Mouse (Mus musculus) ES-E14 (cell line): ENCODE results near the gene Frmpd4. TPM values are rescaled to one million over a fixed set of nuclear protein-coding genes. Genes with fewer than 3 reads are reported as not detected.

Experiments used
- DNase-seq: peaks from one replicate; pipeline ENCODE4 v3.0.0-alpha.2; 2013; ENCODE audit warnings: low read depth, low spot score
- H3K27ac ChIP-seq: 2 replicates; pipeline ENCODE4 v1.5.1; 2012; ENCODE audit warnings: low read depth, mild to moderate bottlenecking, low read length, moderate library complexity, mixed read lengths; ENCODE audit not compliant: poor library complexity, insufficient read depth, severe bottlenecking
- H3K36me3 ChIP-seq: 2 replicates; pipeline ENCODE4 v1.6.1; 2012; ENCODE audit warnings: mild to moderate bottlenecking, low read length, moderate library complexity, mixed read lengths; ENCODE audit not compliant: control insufficient read depth, poor library complexity, insufficient read depth, severe bottlenecking
- H3K4me1 ChIP-seq, 2 experiments: fragments of 150-350 bp in 1 of 2; sonication (generic) in 1 of 2; 2 replicates each; pipeline ENCODE4 v1.6.1; 2012; ENCODE audit warnings: low read length in 2 of 2, mild to moderate bottlenecking in 1 of 2, mixed read lengths in 1 of 2; ENCODE audit not compliant: control insufficient read depth in 2 of 2, insufficient read depth in 2 of 2, poor library complexity in 1 of 2
- H3K4me3 ChIP-seq, 2 experiments: fragments of 150-350 bp in 1 of 2; sonication (generic) in 1 of 2; 2 replicates each; pipeline ENCODE4 v1.5.1; 2012; ENCODE audit warnings: low read length in 2 of 2, low read depth in 1 of 2, mild to moderate bottlenecking in 1 of 2, mixed read lengths in 1 of 2; ENCODE audit not compliant: insufficient read depth in 1 of 2, poor library complexity in 1 of 2, severe bottlenecking in 1 of 2
- H3K9ac ChIP-seq: 2 replicates; pipeline ENCODE4 v1.6.1; 2012; ENCODE audit warnings: low read depth, mild to moderate bottlenecking, low read length, mixed read lengths; ENCODE audit not compliant: poor library complexity, insufficient read depth, severe bottlenecking
- H3K9me3 ChIP-seq: fragments of 150-350 bp; sonication (generic); 2 replicates; pipeline ENCODE4 v1.6.1; 2012; ENCODE audit warnings: low read depth, mild to moderate bottlenecking, low read length; ENCODE audit not compliant: control insufficient read depth, insufficient read depth
- CHD2 ChIP-seq: IDR thresholded peaks from 2 replicates; pipeline ENCODE4 v1.6.1; 2014; ENCODE audit warnings: mild to moderate bottlenecking, low read depth, low read length, inconsistent platforms
- HCFC1 ChIP-seq: IDR thresholded peaks from 2 replicates; pipeline ENCODE4 v1.6.1; 2012; ENCODE audit warnings: low read length, inconsistent platforms, borderline replicate concordance; ENCODE audit not compliant: insufficient read depth
- MAFK ChIP-seq: IDR thresholded peaks from 2 replicates; pipeline ENCODE4 v1.6.1; 2014; ENCODE audit warnings: mild to moderate bottlenecking, low read depth, low read length, inconsistent platforms; ENCODE audit not compliant: insufficient read depth
- ZC3H11A ChIP-seq: IDR thresholded peaks from 2 replicates; pipeline ENCODE4 v1.6.1; 2012; ENCODE audit warnings: low read depth, mild to moderate bottlenecking, inconsistent platforms, low read length, borderline replicate concordance
- ZNF384 ChIP-seq: IDR thresholded peaks from 2 replicates; pipeline ENCODE4 v1.6.1; 2012; ENCODE audit warnings: low read depth, low read length, inconsistent platforms
- in situ Hi-C, 2 experiments: fragments of 600-800 bp; cut with MboI; formaldehyde crosslinking; loops; one replicate each; pipeline ENCODE4 v1.15.1; 2025; ENCODE audit warnings: low sequenced_read_pairs in 2 of 2, inconsistent platforms in 1 of 2; ENCODE audit not compliant: unreplicated experiment in 2 of 2
- total RNA-seq: library from RNA; depleted of rRNA; stranded (reverse); fragments of 300-350 nt; gene quantifications from 2 replicates; pipeline ENCODE4 v1.2.3, GENCODE M21; 2012

Gene Frmpd4
- total RNA-seq, 1 experiment, result not detected

- TF ChIP-seq HCFC1, result no peak
- TF ChIP-seq MAFK, result no peak
- no peak for TF ChIP-seq ZC3H11A
- no peak for TF ChIP-seq CHD2
- TF ChIP-seq ZNF384, result no peak
- Histone ChIP-seq H3K36me3 (no peaks in the 10 kb centered on the region), H3K27ac (no peak overlapping the region), H3K9me3 (no peaks in the 10 kb centered on the region), H3K4me3 (no peak overlapping the region), H3K4me1 (no peaks in the 10 kb centered on the region), H3K9ac (no peak overlapping the region)
- no peak for DNase-seq
- in situ Hi-C loops, result no loop called here
Observed at GRCm38 (mm10) chrX:167654806-167655495, 922.1 kb downstream of the Frmpd4 start.

DNA sequence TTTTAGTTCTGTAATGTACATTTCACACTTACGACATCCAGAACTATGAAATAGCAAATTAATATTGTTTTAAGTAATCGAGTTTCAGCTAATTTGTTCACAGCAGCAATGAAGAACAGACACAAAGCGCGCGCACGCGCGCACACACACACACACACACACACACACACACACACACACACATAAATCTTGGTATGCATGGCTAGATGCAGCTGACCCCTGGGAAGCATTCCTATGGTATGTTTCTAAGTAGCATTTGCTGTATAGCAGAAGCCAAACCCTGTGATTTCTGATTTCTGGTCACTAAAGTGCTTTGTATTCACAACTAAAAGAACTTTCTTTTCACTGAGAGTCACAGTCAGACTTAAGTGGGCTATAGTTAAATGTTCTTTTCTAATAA, 922.8 kb downstream of the Frmpd4 start:
- in situ Hi-C loops, result no loop called here
- TF ChIP-seq CHD2, result no peak
- no peak for TF ChIP-seq MAFK
- no peak for TF ChIP-seq HCFC1
- no peak for TF ChIP-seq ZNF384
- TF ChIP-seq ZC3H11A, result no peak
- no peaks in the 10 kb centered on the region for H3K4me1 ChIP-seq
- no peaks in the 10 kb centered on the region for H3K9me3 ChIP-seq
- H3K9ac ChIP-seq, result no peak overlapping the region
- H3K27ac ChIP-seq, result no peak overlapping the region
- H3K36me3 ChIP-seq, result no peaks in the 10 kb centered on the region
- H3K4me3 ChIP-seq, result no peak overlapping the region
- DNase-seq, result no peak

- in situ Hi-C loops, result no loop called here
- no peak for DNase-seq
- H3K36me3 ChIP-seq, result no peaks in the 10 kb centered on the region
- H3K4me1 ChIP-seq, result no peaks in the 10 kb centered on the region
- H3K9me3 ChIP-seq, result no peaks in the 10 kb centered on the region
- TF ChIP-seq ZNF384, result no peak
- TF ChIP-seq HCFC1, result no peak
- no peak for TF ChIP-seq MAFK
- no peak for TF ChIP-seq ZC3H11A
- no peak for TF ChIP-seq CHD2
- H3K9ac ChIP-seq, result no peak overlapping the region
- H3K4me3 ChIP-seq, result no peak overlapping the region
- H3K27ac ChIP-seq, result no peak overlapping the region
Observed at GRCm38 (mm10) chrX:167597639-167598217, 979.3 kb downstream of the Frmpd4 start.

GRCm38 (mm10) chrX:167552827-167553226, 1024.2 kb downstream of the Frmpd4 start:
- DNase-seq, result no peak
- in situ Hi-C loops, result no loop called here

More at GRCm38 (mm10) chrX:167552827-167553226, 1024.2 kb downstream of the Frmpd4 start:
- Histone ChIP-seq H3K9ac (no peak overlapping the region), H3K36me3 (no peaks in the 10 kb centered on the region), H3K4me3 (no peak overlapping the region), H3K27ac (no peak overlapping the region), H3K4me1 (no peaks in the 10 kb centered on the region), H3K9me3 (no peaks in the 10 kb centered on the region)
- no peak for TF ChIP-seq MAFK
- no peak for TF ChIP-seq ZNF384
- no peak for TF ChIP-seq ZC3H11A
- TF ChIP-seq HCFC1, result no peak
- TF ChIP-seq CHD2, result no peak
